Mouse (Mus musculus) 3134 (cell line): ENCODE results near the gene Sgms1.

Experiments
- DNase-seq: peaks from one replicate; pipeline ENCODE4 v3.0.0-alpha.2; 2011; ENCODE audit warnings: low spot score; ENCODE audit not compliant: insufficient read length; ENCODE audit errors: extremely low read depth

The Sgms1 gene

GRCm38 (mm10) chr19:32389001-32389871 lies at the start of gene Sgms1:
Gene Sgms1, minus strand, starts transcription at chr19:32389714.
- peak; percentile 95 for DNase-seq

GRCm38 (mm10) chr19:32425856-32426255 lies 36.3 kb upstream of the Sgms1 start:
- DNase-seq = no peak

- no peak for DNase-seq
These were observed 35.2 kb upstream of the Sgms1 start for GRCm38 (mm10) chr19:32424706-32425105.

- no peak for DNase-seq
These were observed 29.6 kb upstream of the Sgms1 start for GRCm38 (mm10) chr19:32419069-32419468.

GRCm38 (mm10) chr19:32416692-32417317 lies 27.3 kb upstream of the Sgms1 start:
- DNase-seq = peak; percentile 60

- DNase-seq = no peak
These were observed 20.3 kb upstream of the Sgms1 start for GRCm38 (mm10) chr19:32409603-32410360.

- no peak for DNase-seq
These were observed 17.2 kb upstream of the Sgms1 start for GRCm38 (mm10) chr19:32406717-32407116.

GRCm38 (mm10) chr19:32404386-32404785 lies 14.9 kb upstream of the Sgms1 start:
- no peak for DNase-seq

GRCm38 (mm10) chr19:32403834-32404233 lies 14.3 kb upstream of the Sgms1 start:
- no peak for DNase-seq

GRCm38 (mm10) chr19:32398491-32398890 lies 9.0 kb upstream of the Sgms1 start:
- no peak for DNase-seq

- no peak for DNase-seq
These were observed 6.8 kb upstream of the Sgms1 start for GRCm38 (mm10) chr19:32396303-32396702.

GRCm38 (mm10) chr19:32394825-32395224 lies 5.3 kb upstream of the Sgms1 start:
- no peak for DNase-seq

GRCm38 (mm10) chr19:32393758-32394450 lies 4.4 kb upstream of the Sgms1 start:
- DNase-seq = no peak

GRCm38 (mm10) chr19:32393092-32393745 lies 3.7 kb upstream of the Sgms1 start:
- DNase-seq = no peak

- DNase-seq = no peak
These were observed 1.9 kb upstream of the Sgms1 start for GRCm38 (mm10) chr19:32391441-32391840.

- no peak for DNase-seq
These were observed 602 bp upstream of the Sgms1 start for GRCm38 (mm10) chr19:32390116-32390515.

- peak; percentile 95 for DNase-seq
These were observed 1.2 kb downstream of the Sgms1 start for GRCm38 (mm10) chr19:32388191-32388921.

- DNase-seq = peak; percentile 72
These were observed 1.9 kb downstream of the Sgms1 start for GRCm38 (mm10) chr19:32387403-32388190.
